Mouse (Mus musculus) cerebellum, adult 2 months (tissue): ENCODE measurements around the gene Ankrd2.

Experiments
- CTCF ChIP-seq: fragments of 200-500 bp; IDR thresholded peaks from 2 replicates; pipeline ENCODE4 v1.5.1; 2011; ENCODE audit warnings: low read depth, mild to moderate bottlenecking, control low read depth, low read length, moderate library complexity, borderline replicate concordance; ENCODE audit not compliant: insufficient read depth
- POLR2A ChIP-seq: fragments of 200-500 bp; IDR thresholded peaks from 2 replicates; pipeline ENCODE4 v1.6.1; 2011; ENCODE audit warnings: low read length, control low read depth, borderline replicate concordance; ENCODE audit not compliant: insufficient read depth

DNA sequence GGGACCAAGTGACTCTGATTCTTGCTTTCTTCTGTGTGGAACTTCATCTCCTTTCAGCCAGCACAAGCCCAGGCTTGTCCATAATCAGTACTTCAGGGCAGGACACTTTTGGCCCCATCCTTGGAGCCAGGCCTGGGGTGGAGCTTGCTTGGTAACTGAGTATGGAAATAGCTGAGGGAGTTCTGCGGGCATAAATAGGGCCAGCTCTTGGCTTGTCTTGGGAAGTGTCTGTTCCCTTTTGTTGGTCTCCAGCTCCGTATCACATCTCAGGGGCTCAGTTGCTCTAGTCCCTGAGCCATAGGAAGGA is 13.3 kb upstream of the Ankrd2 start:
- TF ChIP-seq POLR2A (no peak), CTCF (no peak)
